Mouse (Mus musculus): ENCODE measurements around the gene Bfsp1. TPM values are rescaled to one million over a fixed set of nuclear protein-coding genes. Genes with fewer than 3 reads are reported as not detected.
A peak's percentile ranks its signal among the peaks of the same experiment; 100 is the strongest.

Bfsp1 gene
- total RNA-seq, 4 experiments from 2014 or later: 0.49 to 1.4 (median 1.1) TPM

GRCm38 (mm10) chr2:143853447-143853846 is 9.5 kb downstream of the Bfsp1 start:
- no peak for DNase-seq

DNA sequence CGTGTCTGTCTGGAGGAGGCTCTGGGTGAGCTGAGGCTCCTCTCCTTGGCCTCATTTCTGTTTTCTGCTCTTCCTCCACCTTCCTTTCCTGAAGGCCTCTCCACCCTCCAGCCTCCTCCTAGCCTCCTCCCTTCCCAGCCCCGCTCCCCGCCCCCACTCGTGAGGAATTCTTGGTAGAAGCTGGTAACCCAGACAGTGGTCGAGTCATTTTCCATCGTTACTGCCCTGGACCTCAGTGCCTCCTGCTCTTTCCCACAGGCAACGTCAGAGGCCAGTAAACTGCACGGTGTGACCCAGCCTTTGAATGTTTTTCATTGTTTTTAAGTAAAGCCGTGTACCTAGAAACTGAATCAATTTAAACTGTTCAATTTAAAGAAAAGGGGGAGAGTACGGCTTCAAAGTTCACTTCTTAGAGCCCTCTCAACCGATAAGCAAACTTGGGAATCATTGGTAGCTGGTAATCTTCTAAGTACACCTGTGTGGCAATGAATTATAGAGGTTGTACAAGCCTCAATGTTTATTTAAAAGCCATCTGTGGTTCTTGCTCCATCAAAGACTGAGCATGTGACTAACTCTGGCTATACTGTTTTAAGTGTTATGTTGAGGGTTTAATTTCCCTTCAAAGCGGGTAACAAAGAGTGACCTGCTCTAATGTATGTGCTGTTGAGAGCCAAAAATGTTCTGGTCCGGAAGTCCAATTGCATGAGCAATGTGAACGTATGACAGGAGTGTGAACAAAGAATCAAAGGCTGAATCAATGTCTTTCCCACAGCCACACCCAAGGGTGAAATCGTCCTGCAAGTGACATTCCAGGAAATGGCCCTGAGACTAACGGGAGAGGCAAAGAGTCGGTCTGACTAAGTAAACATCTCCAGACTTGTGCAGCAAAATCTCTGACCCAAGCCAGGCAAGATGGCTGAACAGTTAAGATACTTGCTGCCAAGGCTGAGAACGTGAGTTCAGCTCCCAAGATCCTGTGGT is 10.4 kb downstream of the Bfsp1 start:
- no peak for DNase-seq

DNA sequence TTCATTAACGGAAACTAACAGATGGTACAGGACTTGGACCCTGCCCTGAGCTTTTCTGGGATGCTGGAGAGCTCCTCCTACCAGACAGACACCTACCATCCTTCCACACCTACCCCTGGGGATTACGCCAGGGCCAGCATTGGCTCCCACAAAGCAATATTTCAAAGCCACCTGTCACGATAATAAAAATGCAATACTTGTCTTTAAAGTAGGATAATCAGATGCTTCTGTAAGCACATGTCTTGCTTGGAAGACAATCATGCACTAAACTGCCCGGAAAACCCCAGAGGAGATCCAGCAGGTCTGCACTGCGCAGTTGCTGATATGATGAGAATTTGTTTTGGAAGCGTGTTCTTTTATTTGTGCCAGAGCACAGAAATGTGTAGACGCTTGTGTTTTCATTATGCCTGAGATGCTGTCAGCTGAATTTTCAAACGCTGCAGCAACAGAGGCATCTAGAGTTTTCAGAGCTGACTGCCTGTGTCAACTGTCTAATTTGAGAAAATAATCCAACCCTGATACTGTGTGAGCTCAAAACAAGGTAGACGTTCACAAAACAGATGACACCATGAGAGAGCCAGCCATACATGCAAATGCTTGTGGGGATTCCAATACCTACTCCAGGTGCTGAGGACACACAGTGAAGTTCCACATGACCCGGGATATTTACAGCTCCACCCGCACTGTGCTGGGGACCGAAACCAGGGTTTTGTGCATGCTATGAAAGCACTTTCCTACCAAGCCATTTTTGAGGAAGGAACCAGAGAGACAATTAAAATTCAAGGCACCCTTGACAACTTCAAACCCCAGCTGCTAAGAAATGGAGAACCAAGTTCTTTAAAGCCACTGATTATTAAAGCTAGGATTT is 11.4 kb downstream of the Bfsp1 start:
- DNase-seq: no peak

DNA sequence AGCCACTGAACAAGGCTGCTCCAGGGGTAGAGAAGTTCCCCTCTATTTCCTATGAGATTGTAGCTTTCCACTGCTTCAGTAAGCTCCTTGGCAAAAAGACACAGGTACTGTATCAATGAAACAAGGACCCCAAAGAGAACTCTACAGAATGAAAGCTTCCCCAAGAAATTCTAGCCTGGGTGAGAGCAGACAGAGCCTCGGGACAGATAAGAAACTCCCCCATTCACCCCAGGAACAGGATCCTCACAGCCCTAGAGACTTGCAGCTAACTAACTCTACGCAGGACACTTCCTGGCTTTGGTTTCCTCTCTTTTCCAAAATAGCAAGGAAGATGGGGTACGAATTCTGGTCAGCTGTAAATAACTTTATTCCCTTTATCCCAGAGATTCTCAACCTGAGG is 15.7 kb downstream of the Bfsp1 start:
- DNase-seq: no peak

GRCm38 (mm10) chr2:143846799-143847198 is 16.2 kb downstream of the Bfsp1 start:
- peak; percentile 59 for DNase-seq

GRCm38 (mm10) chr2:143844779-143845178 is 18.2 kb downstream of the Bfsp1 start:
- DNase-seq: no peak

DNA sequence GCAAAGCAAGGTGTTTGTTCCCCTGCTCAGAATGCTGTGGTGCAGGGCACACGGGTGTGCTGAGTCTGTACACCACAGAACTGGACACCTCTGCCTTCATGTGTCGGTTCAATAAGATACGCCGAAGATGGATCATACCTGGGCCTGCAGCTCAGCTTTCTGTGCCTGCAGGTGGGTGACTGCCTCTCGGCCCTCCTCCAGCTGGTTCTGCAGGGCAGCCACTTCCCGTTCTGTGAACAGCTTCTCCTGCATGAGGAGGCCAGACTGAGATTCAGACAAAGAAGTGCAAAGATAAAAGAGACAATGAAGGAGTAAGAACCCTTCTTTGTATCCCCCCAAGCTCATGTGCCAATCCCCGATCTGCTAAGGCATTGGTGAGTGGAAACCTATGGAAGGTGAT is 21.4 kb downstream of the Bfsp1 start:
- no peak for DNase-seq

DNA sequence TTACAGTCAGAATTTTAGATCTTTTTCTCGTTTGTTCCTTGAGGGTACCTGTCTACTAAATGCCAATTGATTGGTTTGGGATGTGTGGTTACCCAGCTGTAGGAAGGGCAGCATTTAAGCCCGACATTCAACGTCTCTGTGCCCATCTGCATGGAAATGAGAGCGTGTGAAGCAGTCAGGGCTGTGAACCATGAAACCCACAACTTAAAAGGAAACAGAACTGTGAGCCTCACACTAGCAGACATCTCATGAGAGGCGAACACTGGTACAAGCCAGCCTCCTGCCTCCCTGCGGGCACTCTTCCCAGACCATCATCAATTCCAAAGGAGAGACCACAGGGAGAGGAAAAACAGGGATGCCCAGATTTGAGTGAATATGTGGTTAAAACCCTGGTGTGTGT is 22.1 kb downstream of the Bfsp1 start:
- DNase-seq: no peak

- no peak for DNase-seq
Observed at GRCm38 (mm10) chr2:143839458-143839857, 23.5 kb downstream of the Bfsp1 start.

DNA sequence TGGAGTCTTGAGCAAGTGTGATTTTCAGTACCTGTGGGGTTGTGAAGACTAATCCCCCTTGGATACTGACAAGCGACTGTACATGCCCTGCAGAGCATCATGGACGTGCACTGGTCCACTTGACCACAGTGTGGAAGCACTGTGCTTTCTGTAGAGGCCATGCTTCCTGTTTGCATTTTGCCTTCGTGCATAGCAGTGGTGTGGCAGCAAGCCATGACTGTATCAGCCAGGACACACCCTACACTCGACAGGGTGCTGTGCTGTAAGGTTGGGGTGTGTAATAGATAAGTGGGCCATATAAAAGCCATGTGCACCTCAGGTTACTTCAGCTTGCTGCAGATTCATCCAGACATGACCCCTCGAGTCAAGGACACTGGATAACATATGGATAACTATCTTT is 24.3 kb downstream of the Bfsp1 start:
- DNase-seq: no peak

DNA sequence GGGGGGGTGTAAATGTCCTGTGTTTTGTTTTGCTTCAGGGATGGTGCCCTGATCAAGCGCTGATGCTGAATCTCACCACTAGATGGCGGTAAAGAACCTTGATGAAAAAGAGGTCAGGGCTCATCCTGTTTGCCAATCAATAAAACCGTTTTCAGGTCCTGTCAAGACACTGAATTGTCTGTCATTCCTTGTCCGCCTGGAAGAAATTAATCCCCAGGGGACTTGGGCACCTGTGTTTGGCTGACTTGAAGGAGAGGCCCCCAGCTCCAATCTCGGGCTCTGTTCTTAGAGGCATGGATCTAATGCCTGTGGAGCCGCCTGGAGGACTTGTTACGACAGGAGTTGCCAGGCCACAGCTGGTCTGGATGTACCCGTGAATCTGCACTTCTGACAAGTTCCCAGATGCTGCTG is 25.7 kb downstream of the Bfsp1 start:
- peak; percentile 52 for DNase-seq

GRCm38 (mm10) chr2:143835820-143836219 is 27.2 kb downstream of the Bfsp1 start:
- no peak for DNase-seq

DNA sequence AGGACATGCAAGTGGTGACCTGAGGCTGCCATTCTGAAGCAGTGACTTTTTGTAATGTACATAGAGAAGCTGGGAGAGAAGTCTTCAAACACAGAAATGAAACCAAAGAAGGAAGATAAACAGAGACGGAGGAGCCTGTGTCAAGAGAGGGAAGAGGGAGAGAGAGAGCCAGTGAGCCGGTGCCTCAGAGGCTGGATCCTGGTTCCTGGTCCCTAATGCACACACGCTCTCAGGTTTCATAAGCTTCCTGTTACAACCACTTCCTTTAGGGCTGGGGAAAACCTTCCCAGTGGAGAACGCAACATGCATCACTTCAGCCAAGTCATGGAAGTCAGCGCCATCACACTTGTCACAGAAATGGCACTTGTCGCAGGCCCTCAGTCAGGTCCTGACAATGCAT is 28.9 kb downstream of the Bfsp1 start:
- DNase-seq: no peak

- DNase-seq: no peak
Observed at GRCm38 (mm10) chr2:143832721-143833120, 30.3 kb downstream of the Bfsp1 start.

DNA sequence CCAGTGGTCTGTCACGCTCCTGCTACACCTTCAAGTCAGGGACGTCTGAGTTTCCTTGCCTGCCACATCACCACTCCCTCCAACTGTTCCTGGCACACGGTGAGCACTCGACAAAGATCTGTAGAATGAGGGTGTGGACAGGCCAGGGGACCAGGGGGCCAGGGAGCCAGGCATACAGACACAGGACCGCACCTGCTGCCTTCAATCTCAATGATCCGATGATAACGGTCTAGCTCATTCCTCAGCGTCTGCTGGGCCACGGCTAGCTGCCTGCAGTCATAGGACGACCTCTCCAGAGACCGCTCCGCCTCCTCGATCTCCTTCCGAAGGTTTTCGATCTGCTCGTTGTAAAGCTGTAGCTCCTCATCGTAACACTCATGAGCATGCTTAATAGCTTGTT is 31.3 kb downstream of the Bfsp1 start:
- no peak for DNase-seq

GRCm38 (mm10) chr2:143813461-143813860 is 49.5 kb downstream of the Bfsp1 start:
- DNase-seq: no peak

GRCm38 (mm10) chr2:143812262-143812661 is 50.7 kb downstream of the Bfsp1 start:
- no peak for DNase-seq

DNA sequence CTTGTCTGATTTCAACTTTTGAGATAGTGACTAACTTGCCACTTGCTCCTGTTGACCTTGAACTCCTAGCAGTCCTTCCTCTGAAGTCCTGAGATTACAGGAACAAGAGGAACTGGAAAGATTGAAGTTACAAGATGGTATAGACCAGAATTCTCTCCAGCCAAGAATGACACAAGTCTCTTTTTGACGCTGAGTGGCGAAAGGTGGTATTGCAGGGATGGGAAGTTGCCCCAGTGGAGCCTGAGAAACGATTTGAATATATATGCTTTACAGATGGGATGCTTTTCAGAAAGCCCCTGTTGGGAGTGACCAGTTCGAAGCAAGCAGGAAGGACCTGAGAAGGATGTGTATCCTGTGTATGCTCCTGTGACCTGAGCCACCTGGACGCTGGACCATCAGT is 54.2 kb downstream of the Bfsp1 start:
- DNase-seq: no peak

DNA sequence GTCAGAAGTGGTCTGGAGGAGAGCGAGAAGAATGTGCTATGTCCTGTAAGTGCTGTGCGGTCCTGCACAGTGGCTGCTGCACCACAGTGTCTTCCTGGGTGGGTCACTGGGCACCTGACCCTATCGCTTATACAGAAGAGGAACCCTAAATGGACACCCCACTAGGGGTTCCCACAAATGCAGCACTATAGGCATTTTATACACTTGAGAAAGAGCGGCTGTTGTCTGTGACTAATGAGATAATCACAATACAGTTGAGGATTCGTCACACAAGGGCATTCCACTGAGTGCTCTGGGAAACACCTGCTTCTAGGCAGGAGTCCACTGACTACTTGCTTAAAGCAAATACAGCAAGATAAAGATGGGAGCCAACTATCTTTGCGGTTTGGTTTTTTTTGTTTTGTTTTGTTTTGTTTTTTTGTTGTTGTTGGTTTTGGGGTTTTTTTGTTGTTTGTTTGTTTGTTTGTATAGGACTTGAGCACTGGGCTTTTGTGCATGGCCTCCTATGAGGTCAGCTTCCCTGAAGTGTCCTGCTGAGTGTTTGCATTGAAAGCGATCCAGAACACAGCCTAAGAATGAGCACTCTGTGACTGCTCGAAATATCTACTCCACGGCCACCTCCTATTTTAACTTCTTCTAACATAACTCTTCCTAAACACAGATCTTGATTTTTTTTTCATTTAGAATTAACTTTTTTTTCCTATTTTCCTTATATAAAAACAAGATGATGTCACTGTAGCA is 55.9 kb downstream of the Bfsp1 start:
- no peak for DNase-seq

GRCm38 (mm10) chr2:143806140-143806923 is 56.6 kb downstream of the Bfsp1 start:
- no peak for DNase-seq

DNA sequence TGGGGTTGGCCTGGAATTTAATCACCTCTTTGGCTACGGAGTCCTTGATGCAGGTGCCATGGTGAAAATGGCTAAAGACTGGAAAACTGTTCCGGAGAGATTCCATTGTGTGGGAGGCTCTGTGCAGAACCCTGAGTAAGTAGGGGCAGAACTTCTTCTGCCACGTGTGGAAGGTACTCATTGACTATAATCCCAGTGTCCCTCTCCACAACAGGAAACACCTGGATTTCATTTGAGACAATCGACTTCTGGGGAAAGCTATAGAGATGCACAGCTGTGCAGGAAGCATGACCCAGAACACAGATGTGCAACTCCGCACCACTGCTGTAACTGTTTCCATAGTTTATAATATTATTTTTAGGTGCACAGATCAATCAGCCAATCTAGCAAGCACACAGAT is 61.9 kb downstream of the Bfsp1 start:
- DNase-seq: no peak
